Mouse (Mus musculus) heart, embryonic 15.5 days (tissue): ENCODE measurements at regions not wholly inside any gene's neighbourhood (a gene's known extent, or its start where the extent isn't known, plus 50 kb on each side); places are given as distances from the start of the nearest gene placed in this dataset.

Source experiments
- ATAC-seq: fragments of 200-750 bp; cut with Nextera tagmentation; replicated peaks from 2 replicates; pipeline ENCODE4 v1.8.0; 2017; ENCODE audit warnings: low read depth, moderate TSS enrichment; ENCODE audit not compliant: insufficient number of reproducible peaks, insufficient read depth, low FRiP score
- H3K27ac ChIP-seq: fragments of 300-500 bp; sonication (generic); 2 replicates; pipeline ENCODE4 v1.5.1; 2015; ENCODE audit warnings: mild to moderate bottlenecking, inconsistent platforms
- H3K27me3 ChIP-seq: fragments of 300-500 bp; sonication (generic); 2 replicates; pipeline ENCODE4 v1.6.1; 2015; ENCODE audit warnings: inconsistent platforms
- H3K36me3 ChIP-seq: fragments of 300-500 bp; sonication (generic); 2 replicates; pipeline ENCODE4 v1.6.1; 2015; ENCODE audit warnings: mild to moderate bottlenecking, inconsistent platforms
- H3K4me1 ChIP-seq: fragments of 300-500 bp; sonication (generic); replicated peaks from 2 replicates; pipeline ENCODE4 v1.6.1; 2015; ENCODE audit warnings: inconsistent platforms
- H3K4me2 ChIP-seq: fragments of 300-500 bp; sonication (generic); 2 replicates; pipeline ENCODE4 v1.6.1; 2015; ENCODE audit warnings: inconsistent platforms, mild to moderate bottlenecking, moderate library complexity
- H3K4me3 ChIP-seq: fragments of 300-500 bp; sonication (generic); 2 replicates; pipeline ENCODE4 v1.5.1; 2015; ENCODE audit warnings: mild to moderate bottlenecking, inconsistent platforms
- H3K9ac ChIP-seq: fragments of 300-500 bp; sonication (generic); 2 replicates; pipeline ENCODE4 v1.6.1; 2015; ENCODE audit warnings: mild to moderate bottlenecking, inconsistent platforms
- H3K9me3 ChIP-seq: fragments of 300-500 bp; sonication (generic); replicated peaks from 2 replicates; pipeline ENCODE4 v1.6.1; 2016; ENCODE audit warnings: inconsistent platforms
- WGBS: fragments of 180-500 bp; shearing (Covaris S2); methylation state at CpG from one replicate; pipeline ENCODE4 v1.1.7; 2015; ENCODE audit warnings: mixed read lengths; 5-methylcytosine and 5-hydroxymethylcytosine counted together

DNA sequence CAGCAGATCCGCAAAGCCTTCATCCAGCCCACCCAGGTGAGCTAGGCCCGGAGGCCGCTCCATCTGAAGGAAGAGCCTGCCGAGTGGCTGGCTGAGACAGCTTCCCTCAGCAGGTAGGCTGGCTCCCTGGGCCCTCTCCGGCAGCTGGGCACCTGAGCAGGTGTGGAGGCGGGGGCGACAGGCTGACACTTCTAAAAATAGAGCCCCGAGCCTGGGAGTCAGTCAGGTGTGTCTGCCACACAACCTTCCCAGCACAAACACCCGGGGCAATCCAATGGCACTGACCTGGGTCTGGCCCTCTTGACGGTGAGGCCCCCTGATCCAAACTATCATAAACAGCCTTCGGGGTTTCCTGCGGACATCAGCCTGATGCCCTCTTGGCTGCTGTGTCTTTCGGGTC lies 58.5 kb downstream of the Zfp36l2 start:
- no peaks in the 10 kb centered on the region for H3K9me3 ChIP-seq
- H3K9ac ChIP-seq = no peak overlapping the region
- no peak overlapping the region for H3K27ac ChIP-seq
- H3K4me1 ChIP-seq = peaks cover 6% of the 10 kb centered on the region
- H3K4me3 ChIP-seq = no peak overlapping the region
- H3K4me2 ChIP-seq = no peak overlapping the region
- H3K36me3 ChIP-seq = no peaks in the 10 kb centered on the region
- ATAC-seq = no peak
- no peaks in the 10 kb centered on the region for H3K27me3 ChIP-seq
- WGBS = 72% methylated on average over 13 of the region's 13 CpGs

DNA sequence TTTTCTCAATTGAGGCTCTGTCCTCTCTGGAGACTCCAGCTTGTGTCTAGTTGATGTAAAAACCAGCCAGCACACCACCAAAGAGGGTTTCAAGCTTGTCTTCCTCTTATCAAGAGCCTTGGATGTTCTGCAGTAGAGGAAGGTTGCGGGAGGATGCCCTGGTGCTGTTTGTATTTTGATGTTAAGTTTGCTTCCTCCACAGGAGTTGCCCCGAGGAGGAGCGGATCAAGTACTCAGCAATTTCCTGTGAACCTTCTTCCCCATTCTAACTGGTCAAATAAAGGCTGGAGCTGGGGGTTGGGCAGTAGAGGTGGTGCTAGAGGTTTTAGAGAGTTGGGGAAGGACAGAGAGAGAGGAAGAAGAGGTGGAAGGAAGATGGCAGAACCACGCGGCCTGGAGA lies 59.5 kb downstream of the Zfp36l2 start:
- no peak for ATAC-seq
- Histone ChIP-seq H3K27ac (no peak overlapping the region), H3K36me3 (no peaks in the 10 kb centered on the region), H3K4me1 (0 out of 2 replicates have a peak, but pooled peaks cover 3% of the 10 kb centered on the region), H3K27me3 (no peaks in the 10 kb centered on the region), H3K9ac (no peak overlapping the region), H3K4me3 (no peak overlapping the region), H3K4me2 (no peak overlapping the region), H3K9me3 (no peaks in the 10 kb centered on the region)
- WGBS = 69% methylated on average over 5 of the region's 5 CpGs

GRCm38 (mm10) chr17:84126168-84126567 lies 61.6 kb downstream of the Zfp36l2 start:
- H3K27ac ChIP-seq = no peak overlapping the region
- no peak overlapping the region for H3K4me2 ChIP-seq
- no peak overlapping the region for H3K4me3 ChIP-seq
- no peaks in the 10 kb centered on the region for H3K9me3 ChIP-seq
- no peaks in the 10 kb centered on the region for H3K27me3 ChIP-seq
- no peaks in the 10 kb centered on the region for H3K36me3 ChIP-seq
- H3K9ac ChIP-seq = no peak overlapping the region
- ATAC-seq = no peak
- H3K4me1 ChIP-seq = 0 out of 2 replicates have a peak, but pooled peaks cover 3% of the 10 kb centered on the region
- 50% methylated on average over 5 of the region's 5 CpGs for WGBS

DNA sequence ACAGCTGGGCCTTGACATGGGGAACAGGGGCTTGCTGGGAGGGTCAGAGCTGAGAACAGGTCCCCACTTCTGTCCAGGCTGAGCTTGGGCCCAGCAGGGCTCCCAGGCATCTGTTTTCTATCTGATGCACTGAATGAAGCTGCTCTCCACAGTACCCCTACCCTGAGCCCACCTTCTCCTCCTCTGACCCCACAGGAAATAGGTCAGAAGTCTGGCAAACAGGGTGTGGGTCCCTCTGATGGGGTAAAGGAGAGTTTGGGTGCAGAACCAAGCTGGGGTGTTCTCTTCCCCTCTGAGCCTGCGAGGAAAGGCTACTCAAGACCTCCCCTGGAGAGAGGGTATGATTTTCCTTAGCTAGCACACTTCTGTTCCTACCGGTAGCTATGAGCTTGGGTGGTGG lies 64.6 kb downstream of the Zfp36l2 start:
- H3K4me1 ChIP-seq = peaks cover 5% of the 10 kb centered on the region
- H3K4me3 ChIP-seq = no peak overlapping the region
- no peaks in the 10 kb centered on the region for H3K9me3 ChIP-seq
- H3K27ac ChIP-seq = no peak overlapping the region
- no peaks in the 10 kb centered on the region for H3K27me3 ChIP-seq
- no peak for ATAC-seq
- H3K9ac ChIP-seq = no peak overlapping the region
- no peaks in the 10 kb centered on the region for H3K36me3 ChIP-seq
- no peak overlapping the region for H3K4me2 ChIP-seq
- WGBS = 79% methylated on average over 2 of the region's 2 CpGs

DNA sequence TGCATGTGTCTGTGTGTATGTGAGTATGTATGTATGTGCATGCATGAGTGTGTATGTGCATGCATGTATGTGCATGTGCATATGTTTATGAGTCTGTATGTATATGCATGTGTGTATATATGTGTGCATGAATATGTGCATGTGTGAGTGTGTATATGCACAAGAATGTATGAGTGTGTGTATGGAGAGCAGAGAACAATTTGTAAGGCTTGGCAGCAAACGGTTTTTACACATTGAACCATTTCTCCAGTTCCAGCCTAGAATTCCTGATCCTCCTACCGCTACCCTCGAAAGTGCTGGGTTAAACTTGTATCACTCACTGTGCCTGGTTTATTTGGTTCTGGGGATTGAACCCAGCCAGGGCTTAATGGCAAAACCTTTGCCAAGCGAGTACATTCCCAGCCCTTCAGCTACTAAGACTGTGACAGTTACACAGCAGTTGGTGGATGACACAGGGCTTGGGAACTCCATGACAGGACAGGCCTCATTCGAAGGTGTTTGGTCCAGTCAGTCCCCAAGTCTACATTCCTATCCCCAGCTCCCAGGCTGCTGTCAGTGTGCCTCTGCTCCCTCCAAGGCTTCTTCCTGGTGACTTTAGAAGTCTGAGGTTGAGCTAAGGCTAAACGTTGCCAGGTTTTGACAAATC lies 65.1 kb downstream of the Zfp36l2 start:
- Histone ChIP-seq H3K9me3 (no peaks in the 10 kb centered on the region), H3K4me1 (peaks cover 11% of the 10 kb centered on the region), H3K36me3 (no peaks in the 10 kb centered on the region), H3K27me3 (no peaks in the 10 kb centered on the region), H3K27ac (no peak overlapping the region), H3K4me2 (no peak overlapping the region), H3K4me3 (no peak overlapping the region), H3K9ac (no peak overlapping the region)
- 86% methylated on average over 6 of the region's 6 CpGs for WGBS
- no peak for ATAC-seq

- ATAC-seq = no peak
- Histone ChIP-seq H3K4me2 (no peak overlapping the region), H3K27me3 (no peaks in the 10 kb centered on the region), H3K4me3 (no peak overlapping the region), H3K36me3 (no peaks in the 10 kb centered on the region), H3K9me3 (no peaks in the 10 kb centered on the region), H3K9ac (no peak overlapping the region), H3K27ac (no peak overlapping the region), H3K4me1 (peaks cover 13% of the 10 kb centered on the region)
- 71% methylated on average over 6 of the region's 6 CpGs for WGBS
Observed at GRCm38 (mm10) chr17:84121291-84121690, 66.5 kb downstream of the Zfp36l2 start.

DNA sequence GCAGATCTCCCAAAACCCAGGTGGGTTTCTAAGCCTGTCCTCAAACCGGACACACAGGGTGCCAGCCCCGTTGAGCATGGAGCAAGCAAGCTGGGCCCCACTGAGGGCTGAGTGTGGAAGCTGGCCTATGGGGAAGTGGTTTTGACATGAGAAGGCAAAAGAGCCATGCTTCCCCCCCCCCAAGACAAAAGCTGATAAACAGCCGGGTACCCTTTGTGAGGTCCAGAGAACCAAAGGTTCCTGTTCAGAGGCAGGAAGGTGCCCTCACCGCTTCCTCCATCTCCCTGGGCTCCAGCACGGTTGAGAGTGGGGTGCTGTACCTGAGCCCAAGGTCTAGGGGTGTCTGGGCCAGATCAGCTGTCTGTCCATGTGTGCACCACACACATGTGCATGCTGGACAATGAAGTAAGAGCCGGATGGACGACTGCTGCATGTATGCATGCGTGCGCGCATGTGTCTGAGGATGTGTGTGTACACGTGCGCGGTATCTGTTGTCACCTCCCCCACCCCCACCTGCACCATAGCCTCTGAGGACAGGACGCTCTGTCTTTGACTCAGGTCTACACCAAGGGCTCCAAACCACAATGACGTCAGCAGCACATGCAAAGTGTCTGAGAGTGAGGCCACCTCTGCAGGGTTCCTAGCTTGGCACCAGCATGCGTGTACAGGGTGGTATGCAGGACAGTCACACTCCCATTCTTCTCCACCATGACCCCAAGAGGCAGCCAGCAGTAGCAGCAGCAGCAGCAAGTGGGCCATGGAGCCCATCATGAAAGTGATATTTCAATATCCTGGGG lies 68.3 kb downstream of the Zfp36l2 start:
- 82% methylated on average over 16 of the region's 16 CpGs for WGBS
- peak overlapping the region; percentile 54 for H3K27ac ChIP-seq
- no peaks in the 10 kb centered on the region for H3K9me3 ChIP-seq
- H3K9ac ChIP-seq = no peak overlapping the region
- H3K4me1 ChIP-seq = peaks cover 20% of the 10 kb centered on the region
- H3K36me3 ChIP-seq = no peaks in the 10 kb centered on the region
- H3K4me2 ChIP-seq = no peak overlapping the region
- no peaks in the 10 kb centered on the region for H3K27me3 ChIP-seq
- H3K4me3 ChIP-seq = no peak overlapping the region
- no peak; the same call in 1 of the 2 replicates for ATAC-seq

GRCm38 (mm10) chr17:84118781-84119180 lies 69.0 kb downstream of the Zfp36l2 start:
- H3K4me1 ChIP-seq = peaks cover 25% of the 10 kb centered on the region
- H3K36me3 ChIP-seq = no peaks in the 10 kb centered on the region
- 46% methylated on average over 1 of the region's 1 CpGs for WGBS
- no peak overlapping the region for H3K4me3 ChIP-seq
- H3K27me3 ChIP-seq = no peaks in the 10 kb centered on the region
- H3K9ac ChIP-seq = no peak overlapping the region
- H3K4me2 ChIP-seq = no peak overlapping the region
- no peaks in the 10 kb centered on the region for H3K9me3 ChIP-seq
- H3K27ac ChIP-seq = peak overlapping the region; percentile 54
- ATAC-seq = no peak

GRCm38 (mm10) chr17:84118271-84118670 lies 69.5 kb downstream of the Zfp36l2 start:
- Histone ChIP-seq H3K9ac (no peak overlapping the region), H3K36me3 (no peaks in the 10 kb centered on the region), H3K27me3 (no peaks in the 10 kb centered on the region), H3K4me3 (no peak overlapping the region), H3K4me1 (peaks cover 28% of the 10 kb centered on the region), H3K9me3 (no peaks in the 10 kb centered on the region), H3K4me2 (no peak overlapping the region), H3K27ac (peak overlapping the region; percentile 54)
- WGBS = 65% methylated on average over 4 of the region's 4 CpGs
- ATAC-seq = no peak

DNA sequence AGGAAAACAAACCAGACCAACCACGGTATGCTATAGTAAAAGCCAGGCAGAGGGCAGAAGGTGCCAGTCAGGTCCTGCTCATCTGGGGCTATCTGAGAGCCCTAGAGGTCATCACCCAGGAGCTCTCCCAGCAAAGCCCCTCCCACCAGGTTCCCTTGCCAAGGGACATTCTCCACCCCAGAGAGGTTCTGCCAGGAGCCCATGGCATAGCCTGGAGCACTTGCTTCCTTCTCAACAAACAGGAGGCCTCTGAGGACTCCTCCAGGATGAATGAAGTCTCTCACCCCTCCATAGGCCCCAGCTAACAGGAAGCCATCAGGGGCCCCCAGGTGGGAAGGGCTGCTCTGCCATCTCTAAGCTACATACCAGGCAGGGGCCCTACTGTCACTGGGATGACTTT lies 70.0 kb downstream of the Zfp36l2 start:
- Histone ChIP-seq H3K27ac (peak overlapping the region; percentile 54), H3K9me3 (no peaks in the 10 kb centered on the region), H3K4me2 (no peak overlapping the region), H3K27me3 (no peaks in the 10 kb centered on the region), H3K36me3 (no peaks in the 10 kb centered on the region), H3K4me3 (no peak overlapping the region), H3K4me1 (peaks cover 28% of the 10 kb centered on the region), H3K9ac (no peak overlapping the region)
- no peak for ATAC-seq
- 63% methylated on average over 1 of the region's 1 CpGs for WGBS

- WGBS = 69% methylated on average over 17 of the region's 17 CpGs
- H3K27ac ChIP-seq = peak overlapping the region; percentile 18; the same call in 1 of the 2 replicates
- no peak overlapping the region for H3K4me3 ChIP-seq
- no peak for ATAC-seq
- H3K27me3 ChIP-seq = no peaks in the 10 kb centered on the region
- no peak overlapping the region for H3K4me2 ChIP-seq
- no peaks in the 10 kb centered on the region for H3K36me3 ChIP-seq
- peaks cover 38% of the 10 kb centered on the region for H3K4me1 ChIP-seq
- no peaks in the 10 kb centered on the region for H3K9me3 ChIP-seq
- no peak overlapping the region for H3K9ac ChIP-seq
Observed at GRCm38 (mm10) chr17:84116340-84117279, 71.1 kb downstream of the Zfp36l2 start.
